Mouse (Mus musculus): ENCODE measurements at regions not wholly inside any gene's neighbourhood (a gene's known extent, or its start where the extent isn't known, plus 50 kb on each side); places are given as distances from the start of the nearest gene placed in this dataset.

GRCm38 (mm10) chr8:35193771-35194170 is 571.8 kb upstream of the Gm19410 start:
- no peak; the same call in 1 of the 2 replicates for ATAC-seq (ENCODE audit: low FRiP score)
- Histone ChIP-seq H3K4me2 (no peak overlapping the region), H3K27ac (replicated peaks) (no peak overlapping the region), H3K36me3 (no peaks in the 10 kb centered on the region), H3K4me3 (replicated peaks) (no peak overlapping the region), H3K9me3 (replicated peaks) (no peaks in the 10 kb centered on the region), H3K4me1 (peaks cover 7% of the 10 kb centered on the region; the same call in 1 of the 2 replicates), H3K27me3 (replicated peaks) (no peaks in the 10 kb centered on the region), H3K9ac (replicated peaks) (no peak overlapping the region)
- WGBS, result 50% methylated on average over 1 of the region's 1 CpGs

GRCm38 (mm10) chr8:35196189-35196588 is 569.4 kb upstream of the Gm19410 start:
- WGBS, result 25% methylated on average over 4 of the region's 4 CpGs
- no peak overlapping the region for H3K9ac ChIP-seq (replicated peaks)
- H3K4me2 ChIP-seq, result no peak overlapping the region
- H3K36me3 ChIP-seq, result no peaks in the 10 kb centered on the region
- ATAC-seq (ENCODE audit: low FRiP score), result no peak
- no peaks in the 10 kb centered on the region for H3K9me3 ChIP-seq (replicated peaks)
- no peaks in the 10 kb centered on the region for H3K27me3 ChIP-seq (replicated peaks)
- no peak overlapping the region for H3K27ac ChIP-seq (replicated peaks)
- H3K4me3 ChIP-seq (replicated peaks), result no peak overlapping the region
- peaks cover 9% of the 10 kb centered on the region; the same call in 1 of the 2 replicates for H3K4me1 ChIP-seq

- no peaks in the 10 kb centered on the region for H3K36me3 ChIP-seq
- no peak for ATAC-seq (ENCODE audit: low FRiP score)
- no peaks in the 10 kb centered on the region for H3K27me3 ChIP-seq (replicated peaks)
- no peak overlapping the region for H3K4me2 ChIP-seq
- no peak overlapping the region for H3K9ac ChIP-seq (replicated peaks)
- H3K4me1 ChIP-seq, result peaks cover 10% of the 10 kb centered on the region; the same call in 1 of the 2 replicates
- no peak overlapping the region for H3K4me3 ChIP-seq (replicated peaks)
- 65% methylated on average over 2 of the region's 2 CpGs for WGBS
- H3K27ac ChIP-seq (replicated peaks), result no peak overlapping the region
- H3K9me3 ChIP-seq (replicated peaks), result no peaks in the 10 kb centered on the region
Measured at GRCm38 (mm10) chr8:35198766-35199165, 566.8 kb upstream of the Gm19410 start.

- ATAC-seq (ENCODE audit: low FRiP score), result no peak
- Histone ChIP-seq H3K27me3 (replicated peaks) (no peaks in the 10 kb centered on the region), H3K9ac (replicated peaks) (no peak overlapping the region), H3K27ac (replicated peaks) (no peak overlapping the region), H3K4me1 (peaks cover 12% of the 10 kb centered on the region; the same call in 1 of the 2 replicates), H3K4me3 (replicated peaks) (no peak overlapping the region), H3K36me3 (no peaks in the 10 kb centered on the region), H3K4me2 (no peak overlapping the region), H3K9me3 (replicated peaks) (no peaks in the 10 kb centered on the region)
- 66% methylated on average over 12 of the region's 12 CpGs for WGBS
Measured at GRCm38 (mm10) chr8:35201416-35201815, 564.2 kb upstream of the Gm19410 start.

- WGBS, result 70% methylated on average over 15 of the region's 15 CpGs
- no peaks in the 10 kb centered on the region for H3K27me3 ChIP-seq (replicated peaks)
- no peaks in the 10 kb centered on the region for H3K36me3 ChIP-seq
- no peak overlapping the region for H3K27ac ChIP-seq (replicated peaks)
- no peaks in the 10 kb centered on the region for H3K9me3 ChIP-seq (replicated peaks)
- H3K9ac ChIP-seq (replicated peaks), result no peak overlapping the region
- no peak overlapping the region for H3K4me3 ChIP-seq (replicated peaks)
- no peak for ATAC-seq (ENCODE audit: low FRiP score)
- peak overlapping the region; percentile 25; the same call in 1 of the 2 replicates for H3K4me2 ChIP-seq
- peaks cover 12% of the 10 kb centered on the region; the same call in 1 of the 2 replicates for H3K4me1 ChIP-seq
Measured at GRCm38 (mm10) chr8:35204971-35205370, 560.6 kb upstream of the Gm19410 start.

- no peak for ATAC-seq (ENCODE audit: low FRiP score)
Measured at GRCm38 (mm10) chr8:35205536-35205935, 560.1 kb upstream of the Gm19410 start.

GRCm38 (mm10) chr8:35206271-35206670 is 559.3 kb upstream of the Gm19410 start:
- WGBS, result 55% methylated on average over 6 of the region's 6 CpGs
- no peak overlapping the region for H3K4me3 ChIP-seq (replicated peaks)
- H3K36me3 ChIP-seq, result no peaks in the 10 kb centered on the region
- no peak overlapping the region for H3K27ac ChIP-seq (replicated peaks)
- H3K4me1 ChIP-seq, result peaks cover 8% of the 10 kb centered on the region; the same call in 1 of the 2 replicates
- no peaks in the 10 kb centered on the region for H3K27me3 ChIP-seq (replicated peaks)
- H3K9me3 ChIP-seq (replicated peaks), result no peaks in the 10 kb centered on the region
- no peak overlapping the region for H3K4me2 ChIP-seq
- no peak overlapping the region for H3K9ac ChIP-seq (replicated peaks)
- no peak for ATAC-seq (ENCODE audit: low FRiP score)

More at GRCm38 (mm10) chr8:35205536-35205935, 560.1 kb upstream of the Gm19410 start:
- WGBS, result 25% methylated on average over 8 of the region's 8 CpGs
- Histone ChIP-seq H3K9me3 (replicated peaks) (no peaks in the 10 kb centered on the region), H3K4me1 (peaks cover 12% of the 10 kb centered on the region; the same call in 1 of the 2 replicates), H3K27ac (replicated peaks) (no peak overlapping the region), H3K27me3 (replicated peaks) (no peaks in the 10 kb centered on the region), H3K9ac (replicated peaks) (no peak overlapping the region), H3K4me3 (replicated peaks) (no peak overlapping the region), H3K4me2 (peak overlapping the region; percentile 25), H3K36me3 (no peaks in the 10 kb centered on the region)

GRCm38 (mm10) chr8:35208357-35208756 is 557.2 kb upstream of the Gm19410 start:
- Histone ChIP-seq H3K9me3 (replicated peaks) (no peaks in the 10 kb centered on the region), H3K4me1 (peaks cover 12% of the 10 kb centered on the region; the same call in 1 of the 2 replicates), H3K4me2 (no peak overlapping the region), H3K4me3 (replicated peaks) (no peak overlapping the region), H3K27me3 (replicated peaks) (no peaks in the 10 kb centered on the region), H3K36me3 (no peaks in the 10 kb centered on the region), H3K9ac (replicated peaks) (no peak overlapping the region), H3K27ac (replicated peaks) (no peak overlapping the region)
- 81% methylated on average over 5 of the region's 5 CpGs for WGBS
- no peak for ATAC-seq (ENCODE audit: low FRiP score)

GRCm38 (mm10) chr8:35211506-35212452 is 553.8 kb upstream of the Gm19410 start:
- 75% methylated on average over 10 of the region's 10 CpGs for WGBS
- Histone ChIP-seq H3K4me3 (replicated peaks) (no peak overlapping the region), H3K4me1 (peaks cover 4% of the 10 kb centered on the region; the same call in 1 of the 2 replicates), H3K9me3 (replicated peaks) (no peaks in the 10 kb centered on the region), H3K27ac (replicated peaks) (no peak overlapping the region), H3K4me2 (no peak overlapping the region), H3K9ac (replicated peaks) (no peak overlapping the region), H3K36me3 (no peaks in the 10 kb centered on the region), H3K27me3 (replicated peaks) (no peaks in the 10 kb centered on the region)
- no peak for ATAC-seq (ENCODE audit: low FRiP score)

- Histone ChIP-seq H3K9me3 (replicated peaks) (no peaks in the 10 kb centered on the region), H3K27ac (replicated peaks) (no peak overlapping the region), H3K4me2 (no peak overlapping the region), H3K4me3 (replicated peaks) (no peak overlapping the region), H3K4me1 (peaks cover 4% of the 10 kb centered on the region; the same call in 1 of the 2 replicates), H3K27me3 (replicated peaks) (no peaks in the 10 kb centered on the region), H3K9ac (replicated peaks) (no peak overlapping the region), H3K36me3 (no peaks in the 10 kb centered on the region)
- no peak for ATAC-seq (ENCODE audit: low FRiP score)
- WGBS, result 71% methylated on average over 3 of the region's 3 CpGs
Measured at GRCm38 (mm10) chr8:35213515-35213914, 552.1 kb upstream of the Gm19410 start.

- no peak for ATAC-seq (ENCODE audit: low FRiP score)
- no peak overlapping the region for H3K9ac ChIP-seq (replicated peaks)
- no peak overlapping the region for H3K4me3 ChIP-seq (replicated peaks)
- no peaks in the 10 kb centered on the region for H3K27me3 ChIP-seq (replicated peaks)
- H3K9me3 ChIP-seq (replicated peaks), result no peaks in the 10 kb centered on the region
- no peaks in the 10 kb centered on the region for H3K4me1 ChIP-seq
- H3K27ac ChIP-seq (replicated peaks), result no peak overlapping the region
- H3K36me3 ChIP-seq, result no peaks in the 10 kb centered on the region
- WGBS, result 91% methylated on average over 11 of the region's 11 CpGs
- H3K4me2 ChIP-seq, result no peak overlapping the region
Measured at GRCm38 (mm10) chr8:35217604-35218003, 548.0 kb upstream of the Gm19410 start.

GRCm38 (mm10) chr8:35218327-35218726 is 547.3 kb upstream of the Gm19410 start:
- no peaks in the 10 kb centered on the region for H3K4me1 ChIP-seq
- no peaks in the 10 kb centered on the region for H3K27me3 ChIP-seq (replicated peaks)
- H3K9ac ChIP-seq (replicated peaks), result no peak overlapping the region
- no peak overlapping the region for H3K4me2 ChIP-seq
- no peaks in the 10 kb centered on the region for H3K9me3 ChIP-seq (replicated peaks)
- no peak for ATAC-seq (ENCODE audit: low FRiP score)
- H3K4me3 ChIP-seq (replicated peaks), result no peak overlapping the region
- no peaks in the 10 kb centered on the region for H3K36me3 ChIP-seq
- no peak overlapping the region for H3K27ac ChIP-seq (replicated peaks)
- 90% methylated on average over 4 of the region's 4 CpGs for WGBS

Data from neural tube, embryonic 15.5 days (tissue).